Mouse (Mus musculus) small intestine, adult 2 months (tissue): ENCODE data around the gene Sh3glb2.

Experiments used
- CTCF ChIP-seq: fragments of 200-500 bp; IDR thresholded peaks from 2 replicates; pipeline ENCODE4 v1.5.1; 2012; ENCODE audit warnings: low read depth, mild to moderate bottlenecking, control low read depth, inconsistent platforms, low read length, moderate library complexity, mixed read lengths; ENCODE audit not compliant: insufficient replicate concordance, insufficient read length; ENCODE audit errors: extremely low read depth
- POLR2A ChIP-seq: fragments of 200-500 bp; IDR thresholded peaks from 2 replicates; pipeline ENCODE4 v1.6.1; 2012; ENCODE audit warnings: low read depth, mild to moderate bottlenecking, control low read depth, inconsistent platforms, low read length, moderate library complexity

- no peak for TF ChIP-seq CTCF
- TF ChIP-seq POLR2A = no peak
These were observed 42.4 kb upstream of the Sh3glb2 start for GRCm38 (mm10) chr2:30401581-30401980.
